Mouse (Mus musculus) urinary bladder, postnatal 25 days (tissue): ENCODE results near the gene Pid1.

Source experiments
- DNase-seq: peaks from one replicate; pipeline ENCODE4 v3.0.0; 2022; ENCODE audit warnings: low spot score

The Pid1 gene

GRCm38 (mm10) chr1:84025746-84026145 is 338.2 kb downstream of the Pid1 start:
- DNase-seq: no peak

- DNase-seq: no peak
Measured at GRCm38 (mm10) chr1:84012871-84013375, 351.1 kb downstream of the Pid1 start.

- DNase-seq: no peak
Measured at GRCm38 (mm10) chr1:84002630-84003029, 361.4 kb downstream of the Pid1 start.
